Mouse (Mus musculus) stomach, adult 2 months (tissue): ENCODE results near the gene Morn2. TPM values are rescaled to one million over a fixed set of nuclear protein-coding genes. Genes with fewer than 3 reads are reported as not detected.

ENCODE experiments used
- polyA plus RNA-seq: library from polyadenylated mRNA; depleted of rRNA; stranded (reverse); fragments of >200 nt; gene quantifications from 2 replicates; pipeline ENCODE4 v1.2.3, GENCODE M21; 2012; rRNA removed

The Morn2 gene
- 0.65 and 0.94 TPM in 2 replicates for polyA plus RNA-seq

DNA sequence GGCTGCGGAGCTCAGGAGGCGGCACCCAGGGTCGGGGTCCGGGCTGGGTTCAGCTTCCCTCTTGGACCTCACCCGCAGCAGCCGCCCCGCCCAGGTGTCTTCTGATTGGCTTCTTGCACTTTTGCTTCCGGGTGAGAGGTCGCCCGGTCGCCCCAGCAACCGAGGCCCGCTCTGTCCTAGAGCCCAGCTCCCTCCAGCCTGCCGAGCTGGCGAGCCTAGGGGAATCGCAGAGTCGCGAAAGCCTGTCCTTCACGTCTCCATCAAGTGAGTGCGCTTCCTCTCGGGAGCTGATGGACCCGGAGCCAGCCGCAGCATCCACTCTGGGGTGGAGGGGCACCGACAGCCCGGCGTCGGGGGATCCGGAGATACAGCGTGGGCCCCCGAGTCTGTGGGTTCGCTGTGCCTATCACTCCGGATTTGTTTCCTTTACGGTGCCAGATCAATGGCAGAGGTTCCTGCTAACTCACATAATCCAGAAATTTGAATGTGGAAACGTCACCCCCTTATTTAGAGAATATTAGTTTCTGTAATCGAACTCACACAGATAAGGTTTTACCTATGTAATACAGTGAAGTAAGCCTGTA is at the start of gene Morn2, which contains the start of gene Dhx57:
Morn2 (plus strand) TSS at position 130 of the 584 bp plus-strand sequence.
Dhx57 (minus strand) TSS at position 403 of the 584 bp plus-strand sequence.

DNA sequence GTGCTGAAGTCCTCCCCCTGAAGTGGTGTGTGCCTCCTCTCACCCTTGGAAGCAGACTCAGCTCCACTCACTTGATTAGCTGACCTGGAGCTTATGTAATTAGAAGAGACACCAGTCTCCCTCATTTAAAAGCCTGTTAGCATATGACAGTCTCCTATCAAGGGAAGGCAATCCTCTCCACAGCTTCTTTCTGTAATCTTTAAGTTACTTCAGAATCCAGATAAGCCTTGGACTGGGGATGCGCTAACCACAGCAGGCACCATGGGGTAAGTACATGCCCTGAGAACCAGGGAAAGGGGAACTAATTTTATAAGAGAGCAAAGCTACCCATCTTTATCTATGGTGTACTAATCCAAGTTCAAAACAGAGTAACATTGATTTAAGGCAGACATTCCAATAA is 17.2 kb downstream of the Morn2 start, which contains the start of gene Arhgef33:
Arhgef33 (plus strand) TSS at position 157 of the 400 bp plus-strand sequence.

Other genes with a start within 250 kb of the Morn2 start
- 4.1 and 6.3 TPM in 2 replicates for gene Hnrnpll, start 227.9 kb upstream of the Morn2 start, polyA plus RNA-seq
- gene Galm, start 162.7 kb upstream of the Morn2 start, polyA plus RNA-seq: 9.1 and 11.3 TPM in 2 replicates
- 4.4 and 5.9 TPM in 2 replicates for gene Srsf7, start 82.9 kb upstream of the Morn2 start, polyA plus RNA-seq
- not detected in 2 replicates for gene Ttc39d, start 82.7 kb upstream of the Morn2 start, polyA plus RNA-seq
- 0.37 and 0.71 TPM in 2 replicates for gene Gemin6, start 65.8 kb upstream of the Morn2 start, polyA plus RNA-seq
- 1.6 and 2.0 TPM in 2 replicates for gene Dhx57, start 273 bp downstream of the Morn2 start, polyA plus RNA-seq
- gene Arhgef33, start 17.2 kb downstream of the Morn2 start, polyA plus RNA-seq: 0.04 and 0.05 TPM in 2 replicates
- gene Gm10190, start 83.3 kb downstream of the Morn2 start, polyA plus RNA-seq: not detected in 2 replicates
- 0.47 and 0.75 TPM in 2 replicates for gene Sos1, start 190.2 kb downstream of the Morn2 start, polyA plus RNA-seq